Mouse (Mus musculus): ENCODE measurements around the gene Edc3. TPM values are rescaled to one million over a fixed set of nuclear protein-coding genes. Genes with fewer than 3 reads are reported as not detected.

The Edc3 gene
- total RNA-seq, 1 experiment, result 10.2 TPM

DNA sequence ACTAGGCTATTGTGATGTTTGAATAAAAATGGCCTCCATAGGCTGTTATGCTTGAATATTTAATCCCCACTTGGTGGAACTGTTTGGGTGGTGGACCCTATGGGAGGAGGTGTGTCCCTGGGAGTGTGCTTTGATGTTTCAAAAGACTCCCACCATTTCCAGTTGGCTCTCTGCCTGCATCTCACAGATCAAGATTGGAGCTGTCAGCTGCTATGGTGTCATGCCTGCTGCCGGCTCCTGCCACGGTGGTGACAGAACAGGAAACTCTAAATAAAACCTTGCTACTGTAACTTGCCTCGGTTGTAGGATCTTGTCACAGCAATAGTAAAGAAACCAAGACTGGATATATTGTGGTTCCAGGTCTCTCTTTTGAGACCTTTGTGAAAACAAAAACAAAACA is 46.8 kb upstream of the Edc3 start:
- Histone ChIP-seq H3K27ac (ENCODE audit: insufficient read depth, low read depth, low read length, poor library complexity, severe bottlenecking) (no peak overlapping the region), H3K36me3 (ENCODE audit: control insufficient read depth, insufficient read depth, low read length, poor library complexity, severe bottlenecking) (no peaks in the 10 kb centered on the region), H3K4me1 (ENCODE audit: control insufficient read depth in 2 of 2, insufficient read depth in 2 of 2, low read length in 2 of 2, poor library complexity in 1 of 2) (no peaks in the 10 kb centered on the region), H3K4me3 (ENCODE audit: insufficient read depth in 1 of 2, low read depth in 1 of 2, low read length in 2 of 2, poor library complexity in 1 of 2, severe bottlenecking in 1 of 2) (no peak overlapping the region), H3K9ac (ENCODE audit: insufficient read depth, low read depth, low read length, poor library complexity, severe bottlenecking) (no peak overlapping the region), H3K9me3 (ENCODE audit: control insufficient read depth, insufficient read depth, low read depth, low read length) (no peaks in the 10 kb centered on the region)
- no peak for TF ChIP-seq MAFK (IDR thresholded peaks at IDR 0.05; ENCODE audit: insufficient read depth, low read depth, low read length)
- no peak for TF ChIP-seq CHD2 (IDR thresholded peaks at IDR 0.05; ENCODE audit: low read depth, low read length)
- TF ChIP-seq HCFC1 (IDR thresholded peaks at IDR 0.05; ENCODE audit: borderline replicate concordance, insufficient read depth, low read length), result no peak
- no peak for TF ChIP-seq ZNF384 (IDR thresholded peaks at IDR 0.05; ENCODE audit: low read depth, low read length)
- TF ChIP-seq ZC3H11A (IDR thresholded peaks at IDR 0.05; ENCODE audit: borderline replicate concordance, low read depth, low read length), result no peak
- DNase-seq (ENCODE audit: low read depth, low spot score), result no peak
- in situ Hi-C loops (cut with MboI; ENCODE audit: low sequenced_read_pairs in 2 of 2, unreplicated experiment in 2 of 2), result no loop called here

DNA sequence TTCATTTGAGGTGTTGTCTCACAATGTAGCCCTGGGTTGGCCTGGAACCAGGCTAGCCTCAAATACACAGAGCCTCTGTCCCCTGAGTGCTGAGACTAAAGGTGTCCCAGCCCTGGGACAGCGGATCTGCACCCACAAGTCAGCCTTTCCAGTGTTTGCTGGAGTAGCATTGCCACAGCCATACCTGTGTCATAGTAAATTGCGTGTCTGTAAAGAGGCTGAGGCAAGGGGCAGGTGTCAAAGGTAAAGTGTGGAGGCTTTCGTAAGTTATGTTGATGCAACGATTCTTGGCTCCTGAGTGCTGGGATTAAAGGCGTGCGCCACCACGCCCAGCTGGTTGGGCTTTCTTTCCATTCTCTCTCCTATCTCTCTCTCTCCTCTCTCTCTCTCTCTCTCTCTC is 43.7 kb upstream of the Edc3 start:
- in situ Hi-C loops (cut with MboI; ENCODE audit: low sequenced_read_pairs in 2 of 2, unreplicated experiment in 2 of 2), result no loop called here
- Histone ChIP-seq H3K27ac (ENCODE audit: insufficient read depth, low read depth, low read length, poor library complexity, severe bottlenecking) (no peak overlapping the region), H3K4me1 (ENCODE audit: control insufficient read depth in 2 of 2, insufficient read depth in 2 of 2, low read length in 2 of 2, poor library complexity in 1 of 2) (peaks cover 0 to 2% of the 10 kb centered on the region in 2 experiments; a peak in 1 of 4 replicates), H3K9me3 (ENCODE audit: control insufficient read depth, insufficient read depth, low read depth, low read length) (no peaks in the 10 kb centered on the region), H3K36me3 (ENCODE audit: control insufficient read depth, insufficient read depth, low read length, poor library complexity, severe bottlenecking) (no peaks in the 10 kb centered on the region), H3K9ac (ENCODE audit: insufficient read depth, low read depth, low read length, poor library complexity, severe bottlenecking) (no peak overlapping the region), H3K4me3 (ENCODE audit: insufficient read depth in 1 of 2, low read depth in 1 of 2, low read length in 2 of 2, poor library complexity in 1 of 2, severe bottlenecking in 1 of 2) (no peak overlapping the region)
- DNase-seq (ENCODE audit: low read depth, low spot score), result no peak
- TF ChIP-seq ZC3H11A (IDR thresholded peaks at IDR 0.05; ENCODE audit: borderline replicate concordance, low read depth, low read length) (no peak), MAFK (IDR thresholded peaks at IDR 0.05; ENCODE audit: insufficient read depth, low read depth, low read length) (no peak), CHD2 (IDR thresholded peaks at IDR 0.05; ENCODE audit: low read depth, low read length) (no peak), HCFC1 (IDR thresholded peaks at IDR 0.05; ENCODE audit: borderline replicate concordance, insufficient read depth, low read length) (no peak)

DNA sequence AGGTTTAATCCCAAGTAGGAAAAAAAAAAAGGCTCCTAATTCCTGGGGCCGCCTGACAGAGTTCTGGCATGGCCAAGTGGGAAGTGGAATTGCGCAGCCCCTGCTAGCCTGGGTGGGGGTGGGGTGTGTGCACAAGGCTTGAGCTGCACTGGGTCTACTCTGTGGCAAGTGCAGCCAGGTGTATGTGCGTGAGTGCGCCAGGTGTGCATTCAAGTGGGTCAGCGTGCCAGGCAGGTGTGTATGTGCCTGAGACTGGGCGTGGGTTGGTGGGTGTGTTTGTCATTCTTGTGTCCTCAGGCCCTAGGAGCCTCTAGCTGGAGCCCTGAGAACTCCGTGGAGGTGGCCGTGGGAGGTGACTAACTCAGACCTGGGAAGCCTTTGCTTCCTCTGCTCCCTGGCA is 41.8 kb upstream of the Edc3 start:
- in situ Hi-C loops (cut with MboI; ENCODE audit: low sequenced_read_pairs in 2 of 2, unreplicated experiment in 2 of 2), result no loop called here
- no peak for DNase-seq (ENCODE audit: low read depth, low spot score)
- Histone ChIP-seq H3K9me3 (ENCODE audit: control insufficient read depth, insufficient read depth, low read depth, low read length) (no peaks in the 10 kb centered on the region), H3K36me3 (ENCODE audit: control insufficient read depth, insufficient read depth, low read length, poor library complexity, severe bottlenecking) (no peaks in the 10 kb centered on the region), H3K4me3 (ENCODE audit: insufficient read depth in 1 of 2, low read depth in 1 of 2, low read length in 2 of 2, poor library complexity in 1 of 2, severe bottlenecking in 1 of 2) (no peak overlapping the region), H3K4me1 (ENCODE audit: control insufficient read depth in 2 of 2, insufficient read depth in 2 of 2, low read length in 2 of 2, poor library complexity in 1 of 2) (peaks cover 0 to 2% of the 10 kb centered on the region in 2 experiments; a peak in 1 of 4 replicates), H3K27ac (ENCODE audit: insufficient read depth, low read depth, low read length, poor library complexity, severe bottlenecking) (no peak overlapping the region), H3K9ac (ENCODE audit: insufficient read depth, low read depth, low read length, poor library complexity, severe bottlenecking) (no peak overlapping the region)
- TF ChIP-seq ZC3H11A (IDR thresholded peaks at IDR 0.05; ENCODE audit: borderline replicate concordance, low read depth, low read length) (no peak), HCFC1 (IDR thresholded peaks at IDR 0.05; ENCODE audit: borderline replicate concordance, insufficient read depth, low read length) (no peak), MAFK (IDR thresholded peaks at IDR 0.05; ENCODE audit: insufficient read depth, low read depth, low read length) (no peak), CHD2 (IDR thresholded peaks at IDR 0.05; ENCODE audit: low read depth, low read length) (no peak), ZNF384 (IDR thresholded peaks at IDR 0.05; ENCODE audit: low read depth, low read length) (no peak)

DNA sequence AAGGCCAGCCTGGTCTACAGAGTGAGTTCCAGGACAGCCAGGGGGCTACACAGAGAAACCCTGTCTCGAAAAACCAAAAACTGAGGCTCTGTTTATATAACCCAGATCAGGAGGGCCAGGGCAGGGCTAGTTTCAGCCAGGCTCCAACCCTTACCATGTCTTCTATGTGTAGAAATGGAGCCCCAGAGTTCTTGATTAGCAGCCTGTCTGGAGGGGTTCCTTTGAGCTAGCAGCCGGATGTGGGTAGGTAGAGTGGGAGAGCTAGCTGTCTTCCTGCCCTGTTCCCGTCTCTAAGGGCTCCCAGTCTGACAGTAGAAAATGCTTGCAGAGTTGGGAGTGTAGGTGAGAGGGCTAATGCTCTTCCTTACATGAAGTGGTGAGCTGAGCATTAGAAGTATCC is 41.2 kb upstream of the Edc3 start:
- no peak for DNase-seq (ENCODE audit: low read depth, low spot score)
- Histone ChIP-seq H3K9me3 (ENCODE audit: control insufficient read depth, insufficient read depth, low read depth, low read length) (no peaks in the 10 kb centered on the region), H3K9ac (ENCODE audit: insufficient read depth, low read depth, low read length, poor library complexity, severe bottlenecking) (no peak overlapping the region), H3K4me3 (ENCODE audit: insufficient read depth in 1 of 2, low read depth in 1 of 2, low read length in 2 of 2, poor library complexity in 1 of 2, severe bottlenecking in 1 of 2) (no peak overlapping the region), H3K4me1 (ENCODE audit: control insufficient read depth in 2 of 2, insufficient read depth in 2 of 2, low read length in 2 of 2, poor library complexity in 1 of 2) (peaks cover 0 to 2% of the 10 kb centered on the region in 2 experiments; a peak in 1 of 4 replicates), H3K27ac (ENCODE audit: insufficient read depth, low read depth, low read length, poor library complexity, severe bottlenecking) (no peak overlapping the region), H3K36me3 (ENCODE audit: control insufficient read depth, insufficient read depth, low read length, poor library complexity, severe bottlenecking) (no peaks in the 10 kb centered on the region)
- in situ Hi-C loops (cut with MboI; ENCODE audit: low sequenced_read_pairs in 2 of 2, unreplicated experiment in 2 of 2), result no loop called here
- TF ChIP-seq ZNF384 (IDR thresholded peaks at IDR 0.05; ENCODE audit: low read depth, low read length), result no peak
- TF ChIP-seq ZC3H11A (IDR thresholded peaks at IDR 0.05; ENCODE audit: borderline replicate concordance, low read depth, low read length), result no peak
- no peak for TF ChIP-seq MAFK (IDR thresholded peaks at IDR 0.05; ENCODE audit: insufficient read depth, low read depth, low read length)

- Histone ChIP-seq H3K4me1 (ENCODE audit: control insufficient read depth in 2 of 2, insufficient read depth in 2 of 2, low read length in 2 of 2, poor library complexity in 1 of 2) (peaks cover 0 to 2% of the 10 kb centered on the region in 2 experiments; a peak in 1 of 4 replicates), H3K27ac (ENCODE audit: insufficient read depth, low read depth, low read length, poor library complexity, severe bottlenecking) (no peak overlapping the region), H3K4me3 (ENCODE audit: insufficient read depth in 1 of 2, low read depth in 1 of 2, low read length in 2 of 2, poor library complexity in 1 of 2, severe bottlenecking in 1 of 2) (no peak overlapping the region), H3K9ac (ENCODE audit: insufficient read depth, low read depth, low read length, poor library complexity, severe bottlenecking) (no peak overlapping the region), H3K9me3 (ENCODE audit: control insufficient read depth, insufficient read depth, low read depth, low read length) (no peaks in the 10 kb centered on the region), H3K36me3 (ENCODE audit: control insufficient read depth, insufficient read depth, low read length, poor library complexity, severe bottlenecking) (no peaks in the 10 kb centered on the region)
- no peak for DNase-seq (ENCODE audit: low read depth, low spot score)
- in situ Hi-C loops (cut with MboI; ENCODE audit: low sequenced_read_pairs in 2 of 2, unreplicated experiment in 2 of 2), result no loop called here
- no peak for TF ChIP-seq MAFK (IDR thresholded peaks at IDR 0.05; ENCODE audit: insufficient read depth, low read depth, low read length)
- no peak for TF ChIP-seq ZNF384 (IDR thresholded peaks at IDR 0.05; ENCODE audit: low read depth, low read length)
- TF ChIP-seq ZC3H11A (IDR thresholded peaks at IDR 0.05; ENCODE audit: borderline replicate concordance, low read depth, low read length), result no peak
- TF ChIP-seq CHD2 (IDR thresholded peaks at IDR 0.05; ENCODE audit: low read depth, low read length), result no peak
- no peak for TF ChIP-seq HCFC1 (IDR thresholded peaks at IDR 0.05; ENCODE audit: borderline replicate concordance, insufficient read depth, low read length)
Measured at GRCm38 (mm10) chr9:57667817-57668216, 40.5 kb upstream of the Edc3 start.

Data from ES-E14 (cell line).